Mouse (Mus musculus) embryonic facial prominence, embryonic 12.5 days (tissue): ENCODE measurements at regions not wholly inside any gene's neighbourhood (a gene's known extent, or its start where the extent isn't known, plus 50 kb on each side); places are given as distances from the start of the nearest gene placed in this dataset.

Experiments
- ATAC-seq: fragments of 200-750 bp; cut with Nextera tagmentation; 2 replicates; pipeline ENCODE4 v1.8.0; 2017; ENCODE audit not compliant: insufficient number of reproducible peaks, insufficient read depth, low FRiP score, low TSS enrichment
- H3K27ac ChIP-seq: fragments of 300-500 bp; sonication (generic); 2 replicates; pipeline ENCODE4 v1.5.1; 2016; ENCODE audit warnings: mild to moderate bottlenecking
- H3K27me3 ChIP-seq: fragments of 300-500 bp; sonication (generic); 2 replicates; pipeline ENCODE4 v1.6.1; 2016; ENCODE audit warnings: mild to moderate bottlenecking, moderate library complexity
- H3K36me3 ChIP-seq: fragments of 300-500 bp; sonication (generic); 2 replicates; pipeline ENCODE4 v1.6.1; 2016; ENCODE audit warnings: mild to moderate bottlenecking
- H3K4me1 ChIP-seq: fragments of 300-500 bp; sonication (generic); 2 replicates; pipeline ENCODE4 v1.6.1; 2016
- H3K4me2 ChIP-seq: fragments of 300-500 bp; sonication (generic); replicated peaks from 2 replicates; pipeline ENCODE4 v1.6.1; 2016; ENCODE audit warnings: mild to moderate bottlenecking, moderate library complexity
- H3K4me3 ChIP-seq: fragments of 300-500 bp; sonication (generic); 2 replicates; pipeline ENCODE4 v1.5.1; 2016; ENCODE audit warnings: mild to moderate bottlenecking
- H3K9ac ChIP-seq: fragments of 300-500 bp; sonication (generic); 2 replicates; pipeline ENCODE4 v1.6.1; 2016; ENCODE audit warnings: mild to moderate bottlenecking, moderate library complexity
- H3K9me3 ChIP-seq: fragments of 300-500 bp; sonication (generic); 2 replicates; pipeline ENCODE4 v1.6.1; 2016; ENCODE audit warnings: mild to moderate bottlenecking, moderate library complexity
- WGBS: fragments of 180-500 bp; shearing (Covaris S2); methylation state at CpG from one replicate; pipeline ENCODE4 v1.1.7; 2016; 5-methylcytosine and 5-hydroxymethylcytosine counted together

- Histone ChIP-seq H3K4me2 (no peak overlapping the region), H3K9me3 (0 out of 2 replicates have a peak, but pooled peaks cover 4% of the 10 kb centered on the region), H3K36me3 (no peaks in the 10 kb centered on the region), H3K9ac (no peak overlapping the region), H3K27ac (peak overlapping the region; percentile 57; the same call in 1 of the 2 replicates), H3K4me1 (peaks cover 10% of the 10 kb centered on the region; the same call in 1 of the 2 replicates), H3K4me3 (no peak overlapping the region), H3K27me3 (no peaks in the 10 kb centered on the region)
- 75% methylated on average over 19 of the region's 19 CpGs for WGBS
- no peak for ATAC-seq
Observed at GRCm38 (mm10) chr1:92707917-92708897, 59.6 kb upstream of the Otos start.

GRCm38 (mm10) chr1:92707441-92707840, 58.8 kb upstream of the Otos start:
- Histone ChIP-seq H3K36me3 (no peaks in the 10 kb centered on the region), H3K27ac (no peak overlapping the region), H3K9me3 (0 out of 2 replicates have a peak, but pooled peaks cover 4% of the 10 kb centered on the region), H3K9ac (no peak overlapping the region), H3K4me2 (no peak overlapping the region), H3K4me3 (no peak overlapping the region), H3K4me1 (peaks cover 10% of the 10 kb centered on the region; the same call in 1 of the 2 replicates), H3K27me3 (no peaks in the 10 kb centered on the region)
- no peak for ATAC-seq
- WGBS, result 71% methylated on average over 2 of the region's 2 CpGs

- Histone ChIP-seq H3K36me3 (no peaks in the 10 kb centered on the region), H3K9me3 (0 out of 2 replicates have a peak, but pooled peaks cover 4% of the 10 kb centered on the region), H3K9ac (no peak overlapping the region), H3K4me2 (no peak overlapping the region), H3K4me1 (peaks cover 10% of the 10 kb centered on the region), H3K27me3 (no peaks in the 10 kb centered on the region), H3K27ac (no peak overlapping the region), H3K4me3 (no peak overlapping the region)
- no peak for ATAC-seq
- WGBS, result 78% methylated on average over 12 of the region's 12 CpGs
Observed at GRCm38 (mm10) chr1:92703903-92704302, 55.3 kb upstream of the Otos start.

GRCm38 (mm10) chr1:92703270-92703669, 54.6 kb upstream of the Otos start:
- Histone ChIP-seq H3K9ac (no peak overlapping the region), H3K27me3 (no peaks in the 10 kb centered on the region), H3K36me3 (no peaks in the 10 kb centered on the region), H3K9me3 (0 out of 2 replicates have a peak, but pooled peaks cover 4% of the 10 kb centered on the region), H3K4me2 (no peak overlapping the region), H3K27ac (no peak overlapping the region), H3K4me1 (peaks cover 7% of the 10 kb centered on the region), H3K4me3 (no peak overlapping the region)
- WGBS, result 75% methylated on average over 3 of the region's 3 CpGs
- no peak for ATAC-seq

- Histone ChIP-seq H3K27ac (no peak overlapping the region), H3K4me2 (no peak overlapping the region), H3K36me3 (no peaks in the 10 kb centered on the region), H3K9ac (no peak overlapping the region), H3K4me3 (no peak overlapping the region), H3K27me3 (no peaks in the 10 kb centered on the region), H3K9me3 (no peaks in the 10 kb centered on the region), H3K4me1 (peaks cover 7% of the 10 kb centered on the region)
- no peak for ATAC-seq
- 85% methylated on average over 2 of the region's 2 CpGs for WGBS
Observed at GRCm38 (mm10) chr1:92700107-92700506, 51.5 kb upstream of the Otos start.

- 15% methylated on average over 6 of the region's 6 CpGs for WGBS
- H3K9me3 ChIP-seq, result no peaks in the 10 kb centered on the region
- peaks cover 7% of the 10 kb centered on the region for H3K4me1 ChIP-seq
- H3K4me3 ChIP-seq, result no peak overlapping the region
- no peaks in the 10 kb centered on the region for H3K27me3 ChIP-seq
- ATAC-seq, result no peak
- H3K27ac ChIP-seq, result no peak overlapping the region
- no peak overlapping the region for H3K9ac ChIP-seq
- H3K4me2 ChIP-seq, result no peak overlapping the region
- no peaks in the 10 kb centered on the region for H3K36me3 ChIP-seq
Observed at GRCm38 (mm10) chr1:92699697-92700096, 51.1 kb upstream of the Otos start.

- peak; percentile 80 for ATAC-seq
Observed at GRCm38 (mm10) chr1:92699048-92699447, 50.4 kb upstream of the Otos start.

GRCm38 (mm10) chr1:92698541-92698940, 49.9 kb upstream of the Otos start:
- ATAC-seq, result no peak

More at GRCm38 (mm10) chr1:92699048-92699447, 50.4 kb upstream of the Otos start:
- peak overlapping the region; percentile 12; the same call in 1 of the 2 replicates for H3K27ac ChIP-seq
- H3K27me3 ChIP-seq, result no peaks in the 10 kb centered on the region
- peaks cover 7% of the 10 kb centered on the region for H3K4me1 ChIP-seq
- no peaks in the 10 kb centered on the region for H3K9me3 ChIP-seq
- no peak overlapping the region for H3K4me2 ChIP-seq
- no peak overlapping the region for H3K4me3 ChIP-seq
- H3K36me3 ChIP-seq, result no peaks in the 10 kb centered on the region
- WGBS, result 9% methylated on average over 9 of the region's 9 CpGs
- no peak overlapping the region for H3K9ac ChIP-seq

More at GRCm38 (mm10) chr1:92698541-92698940, 49.9 kb upstream of the Otos start:
- Histone ChIP-seq H3K9me3 (no peaks in the 10 kb centered on the region), H3K4me1 (peaks cover 7% of the 10 kb centered on the region), H3K27ac (peak overlapping the region; percentile 12; the same call in 1 of the 2 replicates), H3K36me3 (no peaks in the 10 kb centered on the region), H3K27me3 (no peaks in the 10 kb centered on the region), H3K9ac (no peak overlapping the region), H3K4me3 (no peak overlapping the region), H3K4me2 (no peak overlapping the region)
- WGBS, result 92% methylated on average over 3 of the region's 3 CpGs
